Mouse (Mus musculus) small intestine, adult 2 months (tissue): ENCODE measurements around the gene Tbc1d2b. TPM values are rescaled to one million over a fixed set of nuclear protein-coding genes. Genes with fewer than 3 reads are reported as not detected.

ENCODE experiments used
- H3K27ac ChIP-seq: fragments of 200-500 bp; 2 replicates; pipeline ENCODE4 v1.5.1; 2012; ENCODE audit warnings: low read depth, low read length, control low read depth, inconsistent platforms; ENCODE audit not compliant: insufficient read depth
- H3K27me3 ChIP-seq: fragments of 200-500 bp; 2 replicates; pipeline ENCODE4 v1.6.1; 2012; ENCODE audit warnings: mild to moderate bottlenecking, moderate library complexity, low read length, inconsistent platforms; ENCODE audit not compliant: control insufficient read depth, insufficient read depth
- H3K36me3 ChIP-seq: fragments of 200-500 bp; 2 replicates; pipeline ENCODE4 v1.6.1; 2012; ENCODE audit warnings: mild to moderate bottlenecking, low read length, control low read depth, inconsistent platforms; ENCODE audit not compliant: control insufficient read depth, insufficient read depth
- H3K4me1 ChIP-seq: fragments of 200-500 bp; 2 replicates; pipeline ENCODE4 v1.6.1; 2012; ENCODE audit warnings: low read length, inconsistent platforms, mixed read lengths; ENCODE audit not compliant: control insufficient read depth, insufficient read depth, insufficient read length
- H3K4me3 ChIP-seq: fragments of 200-500 bp; 2 replicates; pipeline ENCODE4 v1.5.1; 2012; ENCODE audit warnings: low read depth, mild to moderate bottlenecking, control low read depth, inconsistent platforms, low read length, moderate library complexity
- CTCF ChIP-seq: fragments of 200-500 bp; IDR thresholded peaks from 2 replicates; pipeline ENCODE4 v1.5.1; 2012; ENCODE audit warnings: low read depth, mild to moderate bottlenecking, control low read depth, inconsistent platforms, low read length, moderate library complexity, mixed read lengths; ENCODE audit not compliant: insufficient replicate concordance, insufficient read length; ENCODE audit errors: extremely low read depth
- POLR2A ChIP-seq: fragments of 200-500 bp; IDR thresholded peaks from 2 replicates; pipeline ENCODE4 v1.6.1; 2012; ENCODE audit warnings: low read depth, mild to moderate bottlenecking, control low read depth, inconsistent platforms, low read length, moderate library complexity
- WGBS: fragments of 180-500 bp; shearing (Covaris S2); methylation state at CpG from one replicate; pipeline ENCODE4 v1.1.7; 2018; 5-methylcytosine and 5-hydroxymethylcytosine counted together
- polyA plus RNA-seq: library from polyadenylated mRNA; depleted of rRNA; stranded (reverse); fragments of >200 nt; gene quantifications from 2 replicates; pipeline ENCODE4 v1.2.3, GENCODE M21; 2012

Tbc1d2b gene
- polyA plus RNA-seq, 1 experiment, result 13.1 TPM

DNA sequence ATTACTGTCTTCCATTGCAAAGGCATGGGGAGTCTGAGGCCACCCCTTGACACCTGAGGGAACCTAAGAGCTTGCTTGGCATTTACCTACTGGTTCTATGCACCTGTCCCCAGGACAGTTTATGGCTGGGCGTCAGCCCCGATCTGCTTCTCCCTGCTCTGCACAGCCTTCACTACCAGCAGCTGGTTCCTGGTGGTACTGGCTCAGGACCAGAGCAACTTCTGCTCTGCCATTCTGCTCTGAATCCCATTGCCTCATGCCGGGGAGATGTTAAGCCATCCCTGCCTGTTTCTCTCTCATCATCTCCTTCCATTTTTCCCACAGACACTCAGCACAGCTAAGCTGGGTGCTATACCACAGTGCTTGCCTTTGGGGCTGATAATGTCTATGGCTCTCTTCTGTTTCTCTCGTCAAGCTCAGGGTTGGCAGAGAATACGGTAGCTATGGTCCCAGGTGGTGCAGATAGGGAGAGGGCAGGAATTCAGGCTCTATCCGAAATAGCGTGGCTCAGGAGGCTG lies 72.7 kb downstream of the Tbc1d2b start:
- Histone ChIP-seq H3K36me3 (peaks cover 8% of the 10 kb centered on the region; the same call in 1 of the 2 replicates), H3K4me1 (peaks cover 2% of the 10 kb centered on the region), H3K27ac (peak overlapping the region; percentile 47), H3K4me3 (no peak overlapping the region), H3K27me3 (no peaks in the 10 kb centered on the region)
- WGBS, result 54% methylated on average over 7 of the region's 7 CpGs
- TF ChIP-seq CTCF, result no peak
- TF ChIP-seq POLR2A, result no peak

GRCm38 (mm10) chr9:90197116-90197665 lies 73.4 kb downstream of the Tbc1d2b start:
- Histone ChIP-seq H3K4me3 (no peak overlapping the region), H3K27ac (no peak overlapping the region), H3K27me3 (no peaks in the 10 kb centered on the region), H3K36me3 (0 out of 2 replicates have a peak, but pooled peaks cover 5% of the 10 kb centered on the region), H3K4me1 (peaks cover 2% of the 10 kb centered on the region)
- WGBS, result 45% methylated on average over 7 of the region's 7 CpGs
- TF ChIP-seq CTCF (no peak), POLR2A (no peak)

DNA sequence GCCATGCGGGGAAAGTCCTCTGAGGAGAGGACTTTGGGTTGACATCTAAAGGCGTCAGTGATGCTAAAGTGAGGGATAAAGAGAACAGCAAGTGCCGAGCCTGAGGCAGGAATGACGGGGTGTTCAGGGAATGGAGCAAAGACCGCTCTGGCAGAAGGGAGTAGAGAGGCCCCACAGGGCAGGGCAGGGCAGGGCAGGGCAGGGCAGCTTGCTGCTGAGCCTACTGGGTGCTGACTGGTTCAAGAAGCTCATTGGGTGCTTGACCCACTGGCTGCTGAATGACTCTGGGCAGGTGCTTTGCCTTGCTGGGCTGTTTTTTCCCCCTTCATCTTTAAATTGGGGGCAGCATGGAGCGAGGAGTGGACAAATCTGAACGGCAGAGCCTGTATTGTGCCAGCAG lies 74.3 kb downstream of the Tbc1d2b start:
- Histone ChIP-seq H3K27me3 (no peaks in the 10 kb centered on the region), H3K4me1 (peaks cover 2% of the 10 kb centered on the region), H3K4me3 (no peak overlapping the region), H3K27ac (no peak overlapping the region), H3K36me3 (no peaks in the 10 kb centered on the region)
- WGBS, result 44% methylated on average over 7 of the region's 7 CpGs
- no peak for TF ChIP-seq POLR2A
- TF ChIP-seq CTCF, result no peak

DNA sequence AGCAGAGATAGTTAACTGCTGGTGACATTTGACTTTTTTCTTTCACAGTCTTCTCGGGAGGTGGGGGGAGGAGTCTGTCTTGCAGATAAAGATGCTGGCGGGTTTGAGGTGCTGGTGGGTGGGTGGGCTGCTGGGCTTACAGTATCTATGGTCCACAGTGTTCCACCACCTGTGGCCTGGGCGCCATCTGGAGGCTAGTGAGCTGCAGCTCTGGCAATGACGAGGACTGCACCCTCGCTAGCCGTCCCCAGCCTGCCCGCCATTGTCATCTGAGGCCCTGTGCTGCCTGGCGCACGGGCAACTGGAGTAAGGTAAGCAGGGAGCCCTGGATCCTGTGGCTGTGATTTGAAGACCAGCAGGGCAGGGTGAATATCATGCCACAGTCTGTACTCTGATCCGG lies 75.6 kb downstream of the Tbc1d2b start:
- TF ChIP-seq CTCF, result no peak
- no peak for TF ChIP-seq POLR2A
- H3K36me3 ChIP-seq, result no peaks in the 10 kb centered on the region
- no peaks in the 10 kb centered on the region for H3K27me3 ChIP-seq
- 71% methylated on average over 10 of the region's 10 CpGs for WGBS
- H3K4me3 ChIP-seq, result no peak overlapping the region
- peaks cover 2% of the 10 kb centered on the region for H3K4me1 ChIP-seq
- no peak overlapping the region for H3K27ac ChIP-seq

DNA sequence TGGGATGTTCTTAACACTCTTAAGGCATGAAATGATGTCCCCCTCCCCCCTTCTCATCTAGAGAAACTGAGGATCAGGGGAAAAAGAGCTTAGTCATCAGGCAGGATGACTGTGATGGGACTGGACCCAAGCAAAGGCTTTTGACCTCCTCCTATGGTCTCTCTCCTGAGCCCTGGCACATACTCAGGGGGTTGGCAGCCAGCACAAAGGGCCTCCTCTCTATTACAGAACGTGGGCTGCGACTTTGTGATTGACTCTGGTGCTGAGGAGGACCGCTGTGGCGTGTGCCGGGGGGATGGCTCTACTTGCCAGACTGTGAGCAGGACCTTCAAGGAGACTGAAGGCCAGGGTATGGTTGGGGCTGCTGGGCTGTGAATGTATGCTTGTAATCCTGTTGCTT lies 81.2 kb downstream of the Tbc1d2b start:
- H3K27ac ChIP-seq, result no peak overlapping the region
- H3K4me1 ChIP-seq, result no peaks in the 10 kb centered on the region
- WGBS, result 81% methylated on average over 5 of the region's 5 CpGs
- no peak overlapping the region for H3K4me3 ChIP-seq
- no peak for TF ChIP-seq POLR2A
- no peak for TF ChIP-seq CTCF
- H3K36me3 ChIP-seq, result no peaks in the 10 kb centered on the region
- H3K27me3 ChIP-seq, result no peaks in the 10 kb centered on the region

- TF ChIP-seq CTCF, result no peak
- no peak for TF ChIP-seq POLR2A
- no peaks in the 10 kb centered on the region for H3K27me3 ChIP-seq
- H3K4me1 ChIP-seq, result no peaks in the 10 kb centered on the region; the same call in 1 of the 2 replicates
- H3K36me3 ChIP-seq, result no peaks in the 10 kb centered on the region
- no peak overlapping the region for H3K27ac ChIP-seq
- 90% methylated on average over 4 of the region's 4 CpGs for WGBS
- H3K4me3 ChIP-seq, result no peak overlapping the region
These were observed 81.7 kb downstream of the Tbc1d2b start for GRCm38 (mm10) chr9:90188893-90189292.

DNA sequence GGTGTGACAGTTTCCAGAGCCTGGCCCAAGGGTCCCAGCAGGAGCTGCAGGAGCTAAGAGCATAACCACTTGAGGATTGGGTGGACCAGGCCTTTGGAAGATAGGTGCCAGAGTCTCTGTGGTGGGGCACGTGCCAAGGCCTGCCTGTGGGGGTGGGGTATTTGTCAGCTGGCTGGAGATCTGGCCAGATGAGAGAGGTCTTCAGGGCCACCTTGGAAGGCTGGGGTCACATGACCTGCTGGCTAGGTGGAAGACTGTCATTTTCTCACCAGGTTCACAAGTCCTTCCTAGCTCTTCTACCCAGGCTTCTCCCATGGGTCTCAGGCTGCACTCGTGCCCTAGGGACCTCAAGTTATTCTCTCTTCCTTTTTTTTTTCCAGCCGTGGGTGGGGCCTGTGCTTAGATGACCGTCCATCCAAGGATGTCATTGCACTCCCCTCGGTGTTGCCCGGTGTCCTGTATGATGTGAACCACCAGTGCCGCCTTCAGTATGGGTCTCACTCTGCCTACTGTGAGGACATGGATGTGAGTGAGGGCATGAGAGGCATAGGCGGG lies 85.2 kb downstream of the Tbc1d2b start:
- Histone ChIP-seq H3K4me1 (no peaks in the 10 kb centered on the region; the same call in none of the 2 replicates), H3K4me3 (no peak overlapping the region), H3K36me3 (no peaks in the 10 kb centered on the region), H3K27me3 (no peaks in the 10 kb centered on the region), H3K27ac (no peak overlapping the region)
- TF ChIP-seq POLR2A (no peak), CTCF (no peak)
- 74% methylated on average over 8 of the region's 8 CpGs for WGBS

GRCm38 (mm10) chr9:90184116-90184515 lies 86.5 kb downstream of the Tbc1d2b start:
- Histone ChIP-seq H3K36me3 (no peaks in the 10 kb centered on the region), H3K27me3 (no peaks in the 10 kb centered on the region), H3K27ac (no peak overlapping the region), H3K4me1 (no peaks in the 10 kb centered on the region; the same call in none of the 2 replicates), H3K4me3 (no peak overlapping the region)
- 18% methylated on average over 8 of the region's 8 CpGs for WGBS
- TF ChIP-seq POLR2A (no peak), CTCF (no peak)
